Mouse (Mus musculus) retina, postnatal 1 day (tissue): Measurements from ENCODE around the gene Itga9.

ENCODE experiments used
- DNase-seq: peaks from one replicate; pipeline ENCODE4 v3.0.0-alpha.2; 2012

Itga9 gene

DNA sequence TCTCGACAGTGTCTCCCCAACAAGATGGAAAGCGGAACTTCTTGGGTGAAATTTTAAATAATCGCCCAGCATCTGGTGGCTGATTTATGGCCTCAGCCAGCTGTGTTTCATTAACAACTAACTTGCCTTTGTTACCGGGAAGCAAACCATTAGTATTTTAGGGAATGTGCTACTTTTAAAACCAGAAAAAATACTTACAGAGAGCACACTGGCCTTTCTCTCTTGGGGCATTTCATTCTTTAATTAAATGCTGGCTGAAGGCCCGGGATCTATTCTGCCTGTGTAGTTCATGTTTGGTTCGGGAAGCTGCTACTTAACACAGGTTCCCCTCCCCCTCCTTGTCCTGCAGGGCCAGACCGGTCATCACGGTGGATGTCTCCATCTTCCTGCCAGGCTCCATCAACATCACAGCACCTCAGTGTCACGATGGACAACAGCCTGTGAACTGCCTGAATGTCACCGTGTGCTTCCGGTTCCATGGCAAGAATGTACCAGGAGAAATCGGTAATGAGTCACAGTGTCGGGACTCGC, 82.5 kb downstream of the Itga9 start:
- peak; percentile 64 for DNase-seq

DNA sequence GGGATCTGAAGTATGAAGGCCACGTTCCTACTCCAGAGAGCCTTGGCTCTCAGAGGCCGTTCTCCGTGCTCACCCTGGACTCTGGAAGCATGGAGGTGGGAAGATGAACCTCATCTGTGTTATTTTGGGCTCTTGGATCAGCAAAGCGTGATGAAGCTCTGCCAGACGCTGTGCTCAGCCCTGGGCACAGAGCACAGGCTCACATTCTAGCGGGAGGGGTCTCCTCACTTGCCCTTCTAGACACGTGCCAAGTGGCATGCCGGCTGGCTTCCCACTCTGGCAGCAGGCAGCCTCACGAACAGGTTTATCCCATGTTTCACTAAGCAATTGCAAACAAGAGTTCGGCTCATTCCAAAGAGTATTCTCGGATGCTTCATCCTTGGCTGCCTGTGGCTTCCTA, 86.8 kb downstream of the Itga9 start:
- no peak for DNase-seq

DNA sequence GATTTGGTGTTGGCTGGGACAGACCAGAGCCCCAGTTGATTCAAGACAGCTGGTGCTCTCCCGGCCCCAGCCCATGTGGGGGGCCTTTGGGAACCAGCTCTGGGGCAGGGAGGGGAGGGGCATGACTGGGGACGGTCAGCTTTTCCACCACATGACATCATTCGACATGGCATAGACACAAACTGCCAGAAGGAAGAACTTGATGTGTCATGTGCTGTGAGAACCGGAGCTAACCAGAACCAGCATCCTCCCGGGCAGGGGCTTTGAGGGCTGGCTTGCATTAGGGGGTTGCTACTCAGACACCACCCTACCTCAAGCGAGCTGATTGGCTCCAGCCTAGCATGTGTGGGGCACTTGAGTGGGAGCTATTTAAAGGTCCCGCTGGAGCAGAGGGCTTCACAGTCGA, 87.9 kb downstream of the Itga9 start:
- peak; percentile 53 for DNase-seq

DNA sequence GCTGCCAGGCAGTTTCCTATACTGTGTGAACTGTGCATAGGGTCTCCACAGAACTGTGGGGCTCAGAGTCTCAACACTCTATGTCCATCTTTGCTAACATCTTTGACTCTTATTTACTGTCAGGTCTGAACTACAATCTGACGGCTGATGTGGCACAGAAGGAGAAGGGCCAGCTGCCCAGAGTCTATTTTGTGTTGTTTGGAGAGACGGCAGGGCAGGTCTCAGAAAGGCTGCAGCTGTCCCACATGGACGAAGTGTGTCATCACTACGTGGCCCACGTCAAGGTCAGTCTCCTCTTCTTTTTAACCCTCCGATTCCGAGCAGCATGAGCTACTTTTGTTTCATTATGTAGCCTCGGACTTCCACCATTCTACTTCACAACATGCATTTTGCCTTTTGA, 91.7 kb downstream of the Itga9 start:
- DNase-seq = no peak

DNA sequence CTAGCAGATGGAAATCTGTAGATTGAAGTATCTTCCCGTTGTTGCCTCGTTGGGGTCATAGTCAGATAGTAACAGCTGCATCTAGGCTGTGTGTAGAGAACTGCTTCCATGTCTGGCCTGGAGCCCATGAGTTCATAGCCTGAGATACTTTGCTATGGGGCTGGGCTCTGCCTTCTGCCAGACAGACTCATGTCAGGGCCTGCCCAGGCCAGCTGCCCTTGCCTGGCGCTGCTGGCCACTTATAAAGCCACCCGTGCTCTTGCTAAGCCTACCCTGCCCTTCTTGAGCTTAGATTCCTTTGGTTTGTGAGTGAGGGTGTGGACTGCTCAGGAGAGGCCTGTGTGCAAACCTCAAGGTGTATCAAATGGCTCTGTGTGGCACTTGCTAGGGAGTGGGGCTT, 93.2 kb downstream of the Itga9 start:
- DNase-seq = no peak

DNA sequence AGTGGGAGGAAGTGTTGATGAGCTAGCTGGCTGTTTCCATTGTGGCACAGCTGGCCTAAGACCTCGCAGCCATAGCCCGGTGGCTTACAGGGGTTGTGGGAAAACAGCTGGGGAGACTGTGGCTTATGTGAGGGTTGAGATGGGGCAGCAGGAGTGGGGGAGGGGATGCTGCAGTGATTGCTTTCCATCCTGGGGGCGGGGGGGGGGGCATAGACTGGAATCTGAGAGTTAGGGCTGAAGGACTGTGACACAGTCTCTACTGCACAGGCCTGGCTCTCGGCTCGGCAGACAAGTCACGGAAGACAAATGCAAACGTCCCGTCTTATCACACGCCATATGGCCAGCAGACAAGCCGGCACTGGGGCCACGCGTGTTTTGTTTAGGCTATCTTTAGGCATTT, 94.4 kb downstream of the Itga9 start:
- DNase-seq = no peak

DNA sequence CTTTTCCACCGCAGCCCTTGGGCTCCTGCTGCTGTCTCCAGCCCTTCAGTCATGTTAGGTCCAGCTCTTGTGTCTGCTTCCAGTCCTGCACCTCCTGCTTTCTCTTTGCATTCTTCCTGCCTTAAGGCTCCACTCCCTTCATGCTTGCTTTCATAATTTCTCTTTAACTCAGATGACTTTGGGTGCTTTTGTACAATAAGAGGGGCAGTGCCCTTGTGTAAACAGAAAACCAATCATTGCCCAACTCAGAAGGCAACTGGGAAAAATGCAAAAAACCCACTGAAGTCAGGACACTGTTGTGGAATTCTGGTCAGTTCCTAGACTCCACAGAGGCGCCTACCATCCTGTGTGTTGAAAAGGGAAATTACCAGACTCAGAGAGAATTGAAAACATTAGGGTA, 95.3 kb downstream of the Itga9 start:
- DNase-seq = no peak

DNA sequence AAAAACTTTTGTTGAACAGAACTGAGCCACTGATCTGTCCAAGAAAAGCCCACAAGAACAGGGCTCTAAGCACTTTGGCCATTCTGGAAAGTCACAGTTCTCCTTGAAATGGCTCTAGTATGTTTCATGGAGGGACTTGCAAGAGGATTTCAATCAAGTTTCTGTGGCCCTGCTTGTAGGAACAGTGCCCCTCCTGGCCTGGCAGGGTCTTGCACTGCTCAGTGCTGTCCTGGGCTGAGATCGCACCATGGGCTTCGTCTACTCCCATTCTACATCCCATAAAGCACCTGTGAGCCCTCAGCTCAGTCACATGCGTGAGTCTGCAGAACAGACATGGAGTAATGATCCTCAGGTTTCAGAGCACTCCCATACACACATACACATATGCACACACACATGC, 96.7 kb downstream of the Itga9 start:
- no peak for DNase-seq

DNA sequence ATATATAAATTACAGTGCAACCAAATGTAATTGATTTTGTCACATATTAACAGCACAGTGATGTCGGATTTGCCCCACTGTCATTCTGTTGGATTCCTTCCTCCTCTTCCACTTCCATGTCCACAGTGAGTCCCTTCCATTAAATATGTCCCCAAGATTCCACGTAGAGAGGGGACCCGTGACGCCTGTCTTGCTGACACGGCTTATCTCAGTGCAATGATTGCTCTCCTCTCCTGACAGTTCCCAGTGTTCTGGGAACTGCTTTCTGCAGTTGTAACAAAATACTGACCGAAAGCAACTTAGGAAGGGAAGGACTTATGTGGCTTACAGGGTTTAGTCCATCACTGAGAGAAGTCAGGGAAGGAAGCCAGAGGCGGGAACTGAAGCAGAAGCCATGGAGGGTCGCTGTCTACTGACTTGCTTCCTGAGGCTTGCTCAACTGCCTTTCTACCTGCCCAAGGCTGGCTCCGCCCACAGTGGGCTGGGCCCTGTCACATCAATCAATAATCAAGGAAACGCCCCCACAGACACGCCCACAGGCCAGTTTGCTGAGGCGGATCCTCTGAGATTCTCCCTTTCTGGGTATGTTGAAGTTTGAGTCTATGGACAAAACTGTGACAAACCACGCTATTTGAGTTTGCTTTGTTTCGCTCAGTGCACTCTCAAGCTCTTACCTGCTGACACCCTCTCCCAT, 99.0 kb downstream of the Itga9 start:
- DNase-seq = no peak

DNA sequence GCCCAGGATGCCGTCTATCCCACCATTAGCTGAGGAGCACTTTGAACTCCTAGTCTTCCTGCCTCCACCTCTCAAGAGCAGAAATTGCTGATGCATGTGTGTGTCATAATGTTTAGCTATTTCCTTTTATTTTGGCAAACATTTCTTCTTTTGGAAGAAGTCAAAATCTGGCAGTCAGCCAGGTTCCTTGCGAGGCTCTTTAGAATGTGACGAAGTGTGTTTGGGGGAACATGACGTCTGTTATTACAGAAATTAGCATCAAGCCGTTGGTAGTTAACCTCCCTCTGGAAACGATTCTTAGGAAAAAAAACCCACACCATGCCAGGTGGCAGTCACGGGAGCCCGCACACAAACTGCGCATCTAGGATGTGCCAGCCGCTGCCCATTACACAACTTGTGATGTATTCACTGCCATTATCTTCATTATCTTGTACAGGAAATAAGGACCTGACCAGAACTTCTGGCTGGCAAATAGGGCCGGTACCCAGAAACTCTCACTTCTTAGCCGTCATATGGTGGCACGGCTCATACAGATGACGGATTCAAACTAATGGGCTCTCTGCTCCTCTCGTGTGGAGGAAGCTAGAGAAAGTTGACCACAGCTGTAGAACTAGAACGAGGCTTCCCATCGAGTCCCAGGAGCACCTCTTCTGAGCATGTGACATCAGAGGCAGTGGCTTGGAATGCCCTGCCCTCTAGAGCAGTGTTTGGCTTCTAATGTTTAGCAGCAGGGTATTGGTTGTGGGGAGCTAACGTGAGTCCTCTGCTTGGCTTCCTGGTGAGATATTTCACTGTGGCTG, 99.9 kb downstream of the Itga9 start:
- no peak for DNase-seq

DNA sequence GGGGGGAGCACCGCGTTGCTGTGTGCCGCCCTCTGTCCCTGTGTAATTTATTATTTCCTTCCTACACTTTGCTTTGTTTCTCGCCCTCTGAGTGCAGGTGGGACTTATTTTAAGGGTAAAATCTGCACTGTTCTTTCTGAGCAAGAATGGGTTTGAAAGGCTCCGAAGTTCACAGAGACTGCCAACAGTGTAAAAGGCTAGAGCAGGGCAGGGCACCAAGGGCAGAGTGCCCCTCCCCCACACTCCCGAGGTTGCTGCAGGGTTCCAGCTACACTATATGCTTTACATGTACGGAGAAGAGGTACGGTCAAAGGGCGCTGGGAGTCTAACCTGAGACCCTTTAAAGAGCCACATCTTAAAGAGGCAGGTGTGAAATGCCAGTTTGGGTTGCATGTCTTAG, 104.1 kb downstream of the Itga9 start:
- DNase-seq = no peak

DNA sequence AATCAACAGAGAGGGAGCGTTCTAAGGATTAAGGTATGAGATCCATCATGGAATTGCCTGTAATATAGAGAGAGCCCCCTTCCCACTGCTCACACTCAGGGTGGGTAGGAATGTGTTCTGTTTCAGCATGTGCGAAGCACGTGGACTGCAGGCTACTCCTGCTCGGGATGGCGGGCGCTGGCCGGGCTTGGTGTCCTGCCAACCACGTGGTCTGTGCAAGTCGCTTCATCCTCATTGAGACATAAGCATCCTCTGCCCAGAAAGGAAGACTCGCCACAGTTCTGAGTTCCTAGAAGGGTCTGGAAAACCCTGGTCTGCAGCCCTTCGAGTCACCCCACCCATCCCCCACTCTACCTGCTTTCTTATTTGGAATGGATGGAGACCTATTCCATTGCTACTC, 105.3 kb downstream of the Itga9 start:
- DNase-seq = no peak

DNA sequence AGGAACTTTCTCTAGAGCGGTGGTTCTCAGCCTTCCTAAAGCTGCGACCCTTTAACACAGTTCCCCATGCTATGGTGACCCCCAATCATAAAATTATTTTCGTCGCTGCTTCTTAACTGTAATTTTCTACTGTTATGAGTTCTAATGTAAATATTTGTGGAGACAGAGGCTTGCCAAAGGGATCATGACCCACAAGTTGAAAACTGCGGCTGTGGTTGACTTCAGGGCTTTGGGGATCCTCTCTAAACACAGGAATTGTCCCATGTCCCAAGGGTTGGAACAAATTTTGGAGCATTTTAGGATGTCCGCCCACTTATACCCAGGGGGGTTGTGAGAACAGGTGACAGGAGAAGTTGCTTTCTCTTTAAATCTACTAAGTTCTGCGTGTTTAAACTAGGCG, 107.0 kb downstream of the Itga9 start:
- no peak for DNase-seq

DNA sequence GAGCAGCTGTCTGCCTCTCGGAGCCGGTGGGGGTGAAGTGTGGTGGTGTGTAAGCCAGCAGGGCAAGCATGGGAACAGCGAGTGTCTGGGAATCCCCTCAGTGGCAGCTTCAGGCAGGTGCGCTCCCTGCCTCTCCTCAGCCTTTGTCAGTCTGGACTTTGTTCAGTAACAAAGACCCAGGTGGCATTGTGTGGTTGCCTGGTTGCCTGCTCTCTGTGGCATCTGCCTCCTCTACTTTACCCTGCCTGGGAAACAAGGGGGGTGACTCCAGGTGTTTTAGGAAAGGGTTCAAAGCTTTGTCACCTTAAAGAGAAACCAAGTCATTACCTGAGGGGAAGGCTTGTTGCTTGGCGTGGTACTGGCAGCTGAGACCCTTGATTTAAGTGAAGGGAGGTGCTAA, 108.0 kb downstream of the Itga9 start:
- DNase-seq = no peak

DNA sequence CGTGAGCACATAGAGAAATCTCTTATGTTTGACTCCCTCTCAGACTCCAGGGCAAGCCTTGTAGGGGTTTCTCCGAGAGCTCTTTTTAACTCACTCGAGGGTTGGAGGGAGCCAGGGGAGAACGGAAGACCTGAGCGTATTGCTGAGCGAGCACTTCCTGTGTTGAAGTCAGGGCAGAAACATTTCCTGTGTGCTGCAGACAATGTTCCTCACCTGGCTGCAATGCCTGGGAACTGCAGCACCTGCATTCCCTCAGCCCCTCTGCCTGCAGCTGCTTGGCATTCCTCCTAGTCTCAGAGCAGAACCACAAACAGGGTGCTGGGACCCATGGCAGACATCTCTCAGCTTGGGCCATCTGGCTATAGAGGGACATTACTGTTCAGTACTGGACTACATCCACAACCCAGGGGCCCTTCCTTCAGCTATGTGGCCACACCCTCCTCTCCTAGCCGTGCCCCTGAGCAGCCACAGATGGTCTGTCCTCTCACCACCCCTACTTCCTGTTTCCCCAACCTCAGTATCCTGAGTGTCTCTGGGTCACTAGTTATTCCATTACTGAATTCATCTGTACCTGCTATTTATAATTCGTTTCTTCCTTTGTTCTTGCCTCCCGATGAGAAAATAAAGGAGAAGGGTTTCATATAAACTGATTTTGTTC, 109.6 kb downstream of the Itga9 start:
- no peak for DNase-seq

DNA sequence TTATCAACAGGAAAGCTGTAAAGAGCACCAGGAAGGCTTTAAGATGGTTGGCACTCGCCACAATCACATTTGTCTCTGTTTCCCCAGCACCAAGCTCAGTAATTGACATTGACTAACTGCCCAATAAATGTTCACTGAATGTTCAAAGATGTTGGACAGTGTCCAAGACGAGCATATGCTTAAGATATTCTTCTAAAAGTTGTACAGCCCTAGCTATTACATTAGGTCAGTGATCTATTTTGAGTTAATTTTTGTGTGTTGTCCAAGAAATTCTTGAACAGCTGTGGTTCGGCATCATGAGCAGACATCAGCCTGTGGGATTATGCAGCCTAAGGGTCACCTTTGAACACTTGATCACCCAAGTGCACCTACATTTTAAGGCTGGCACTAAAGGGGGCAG, 110.9 kb downstream of the Itga9 start:
- DNase-seq = no peak

DNA sequence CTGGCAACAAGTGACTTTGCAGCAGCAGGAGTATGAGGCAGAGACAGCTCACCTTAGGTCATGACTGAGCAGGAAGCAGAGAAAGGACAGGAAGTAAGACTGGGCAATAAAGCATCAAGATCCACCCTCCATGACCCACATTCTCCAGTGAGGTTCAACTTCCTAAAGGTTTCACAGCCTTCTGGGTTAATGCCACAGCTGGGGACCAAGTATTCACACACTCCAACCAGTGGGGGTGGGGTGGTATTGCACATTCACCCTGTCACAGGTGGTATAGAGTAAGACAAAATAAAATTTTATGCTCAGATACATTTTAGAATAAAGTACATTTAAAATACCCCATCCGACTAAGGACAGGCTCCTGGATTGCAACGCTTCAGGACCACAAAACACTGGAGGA, 112.0 kb downstream of the Itga9 start:
- no peak for DNase-seq

DNA sequence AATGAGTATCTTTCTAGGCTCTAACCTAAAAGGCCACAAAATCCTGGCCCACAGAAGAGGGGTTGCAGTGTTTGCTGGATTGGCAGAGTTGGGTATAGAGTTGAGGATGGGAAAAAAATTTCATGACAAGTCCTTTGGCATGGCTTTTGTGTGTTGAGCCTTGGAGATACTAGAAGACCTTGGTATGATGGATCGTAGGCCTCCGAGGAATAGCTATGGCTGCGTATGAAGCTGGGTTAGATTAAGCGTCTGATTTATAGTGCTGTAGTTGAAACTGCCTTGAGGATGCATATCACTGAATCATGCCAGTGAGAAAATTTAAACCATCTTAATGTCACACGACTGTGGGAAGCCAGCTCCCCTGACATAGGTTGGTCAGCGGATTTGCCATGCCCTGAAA, 114.6 kb downstream of the Itga9 start:
- DNase-seq = no peak

DNA sequence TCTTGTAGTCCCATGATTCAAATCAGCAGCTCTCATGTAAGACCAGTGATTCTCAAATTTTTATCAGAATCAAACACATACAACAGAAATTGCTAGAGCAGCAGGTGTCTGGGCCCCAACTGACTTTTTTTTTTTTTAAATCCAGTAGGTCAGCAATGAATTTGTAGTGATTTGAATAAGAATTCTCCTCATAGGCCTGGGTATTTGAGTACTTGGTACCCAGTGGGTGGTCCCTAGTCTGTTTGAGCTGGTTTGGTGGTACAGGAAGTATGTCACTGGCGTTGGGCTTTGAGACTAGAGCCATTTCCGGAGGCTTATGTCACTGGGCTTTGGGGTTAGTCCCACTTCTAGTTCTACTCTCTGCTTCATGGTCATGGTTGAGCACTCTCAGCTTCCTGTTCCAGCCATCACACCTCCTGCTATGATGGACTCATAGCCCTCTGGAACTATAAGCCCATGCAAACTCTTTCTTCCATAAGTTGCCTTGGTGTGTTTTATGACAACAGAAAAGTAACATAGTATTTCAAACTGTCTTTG, 116.4 kb downstream of the Itga9 start:
- DNase-seq = no peak

DNA sequence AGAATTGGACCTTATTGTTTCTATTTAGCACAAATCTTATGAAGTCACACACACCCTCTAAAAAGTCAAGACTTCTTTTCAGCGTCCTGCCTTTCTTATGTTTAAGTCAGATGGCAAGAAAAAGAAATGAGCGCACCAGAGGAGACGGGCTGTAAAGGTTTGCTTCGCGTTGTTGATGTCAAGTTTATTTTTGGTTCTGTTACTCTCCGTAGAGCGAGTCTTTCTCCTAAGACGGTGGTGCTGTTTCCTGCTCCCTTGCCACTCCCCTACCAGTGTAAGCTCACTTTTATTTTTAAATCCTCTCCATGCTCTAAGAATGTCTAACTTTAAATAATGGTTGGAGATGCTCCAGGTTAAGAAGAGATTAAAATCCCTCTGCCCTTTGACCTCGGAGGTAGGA, 118.6 kb downstream of the Itga9 start:
- no peak for DNase-seq

DNA sequence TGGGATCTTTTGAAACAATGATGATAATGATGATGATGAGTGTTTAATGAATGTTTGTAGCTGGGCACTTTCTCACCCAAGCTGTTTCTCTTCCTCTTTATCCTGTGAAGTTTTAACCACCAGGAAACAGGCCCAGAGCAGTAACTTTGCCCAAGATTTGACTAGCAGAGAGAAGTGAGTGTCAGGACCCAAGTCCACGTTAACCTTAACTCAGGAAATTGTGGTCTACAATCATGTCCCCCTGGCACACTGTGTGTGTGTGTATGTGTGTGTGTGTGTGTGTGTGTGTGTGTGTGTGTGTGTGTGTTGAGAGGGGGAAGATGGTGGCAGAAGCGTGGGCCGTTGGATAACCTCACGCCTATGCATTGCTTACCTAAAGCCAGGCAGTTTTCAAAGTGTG, 120.1 kb downstream of the Itga9 start:
- DNase-seq = no peak

DNA sequence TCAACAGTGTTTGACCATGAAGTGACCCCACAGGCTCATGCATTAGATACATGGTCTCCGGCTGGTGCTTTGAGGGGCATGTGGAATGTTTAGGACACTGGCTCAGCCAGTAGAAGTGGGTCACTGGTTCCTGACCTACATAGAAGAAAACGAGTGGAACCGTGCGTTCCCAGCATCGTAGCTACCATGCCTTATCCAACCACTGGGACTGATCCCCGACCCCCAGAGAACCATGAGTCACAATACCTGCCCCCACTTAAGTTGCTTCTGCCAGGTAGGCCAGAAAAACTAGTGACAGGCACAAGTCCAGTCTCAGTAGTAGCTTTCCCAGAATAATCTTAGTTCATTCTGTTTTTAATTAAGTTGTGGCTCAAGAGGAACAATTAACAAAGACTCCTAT, 121.8 kb downstream of the Itga9 start:
- peak; percentile 83 for DNase-seq

DNA sequence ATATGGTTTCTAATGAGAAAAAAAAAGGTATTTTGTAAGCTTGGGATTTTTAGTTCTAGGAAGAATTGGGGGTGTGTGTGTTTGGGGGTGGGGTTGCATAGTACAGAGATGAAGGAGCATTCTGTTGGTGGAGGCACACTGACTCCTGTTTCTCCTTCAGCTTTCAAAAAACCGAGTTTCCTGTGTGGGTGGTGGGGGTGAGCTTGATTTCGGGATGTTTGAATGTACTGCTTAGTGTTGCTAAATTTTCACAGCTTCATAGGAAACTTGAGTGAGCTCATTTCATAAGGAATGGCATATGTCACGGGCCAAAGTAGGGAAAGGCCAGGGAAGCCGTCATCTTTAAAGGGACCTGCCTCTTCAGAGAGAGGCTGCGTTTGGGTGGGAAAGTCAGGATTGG, 122.5 kb downstream of the Itga9 start:
- no peak for DNase-seq

DNA sequence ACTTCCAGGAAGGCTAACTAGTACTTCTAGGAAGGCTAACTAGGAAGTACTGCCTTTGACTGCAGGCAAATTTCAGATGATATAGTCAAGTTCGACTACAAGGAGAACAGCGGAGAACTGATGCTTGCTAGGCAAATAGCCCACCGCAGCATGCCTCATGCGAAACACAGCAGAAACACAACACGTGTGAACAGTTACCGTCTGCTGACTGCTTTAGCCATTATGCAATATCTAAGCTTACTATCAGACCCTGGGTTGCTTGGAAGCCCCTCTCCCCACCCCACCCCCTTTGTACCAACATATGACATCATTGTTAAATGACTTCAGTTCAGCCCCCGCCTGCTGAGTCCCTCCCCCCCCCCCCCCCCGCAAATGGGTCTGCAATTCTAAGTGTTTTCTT, 123.7 kb downstream of the Itga9 start:
- DNase-seq = no peak
